Mouse (Mus musculus): ENCODE results near the gene Farp1.

Gene Farp1

GRCm38 (mm10) chr14:121314934-121315333, 279.9 kb downstream of the Farp1 start:
- DNase-seq (ENCODE audit: low spot score) = no peak

DNA sequence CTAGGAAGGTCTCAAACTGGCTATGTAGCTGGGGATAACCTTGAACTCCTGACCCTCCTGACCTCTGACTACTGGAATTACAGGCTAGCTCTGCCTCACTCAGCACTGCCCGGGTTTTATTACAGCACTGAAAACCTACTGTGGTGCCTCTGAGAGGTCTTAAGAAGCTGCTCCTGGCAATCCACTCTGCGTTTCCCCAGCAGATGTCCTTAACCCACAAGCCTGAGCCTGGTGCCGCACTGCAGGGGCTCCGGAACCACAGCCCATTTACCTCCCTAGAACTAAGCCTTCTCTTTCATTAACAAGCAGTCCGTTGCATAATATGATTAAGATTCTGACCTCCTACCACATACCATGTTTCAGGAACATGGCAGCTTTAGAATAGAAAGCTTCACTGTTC, 281.1 kb downstream of the Farp1 start:
- no peak for DNase-seq (ENCODE audit: low spot score)

DNA sequence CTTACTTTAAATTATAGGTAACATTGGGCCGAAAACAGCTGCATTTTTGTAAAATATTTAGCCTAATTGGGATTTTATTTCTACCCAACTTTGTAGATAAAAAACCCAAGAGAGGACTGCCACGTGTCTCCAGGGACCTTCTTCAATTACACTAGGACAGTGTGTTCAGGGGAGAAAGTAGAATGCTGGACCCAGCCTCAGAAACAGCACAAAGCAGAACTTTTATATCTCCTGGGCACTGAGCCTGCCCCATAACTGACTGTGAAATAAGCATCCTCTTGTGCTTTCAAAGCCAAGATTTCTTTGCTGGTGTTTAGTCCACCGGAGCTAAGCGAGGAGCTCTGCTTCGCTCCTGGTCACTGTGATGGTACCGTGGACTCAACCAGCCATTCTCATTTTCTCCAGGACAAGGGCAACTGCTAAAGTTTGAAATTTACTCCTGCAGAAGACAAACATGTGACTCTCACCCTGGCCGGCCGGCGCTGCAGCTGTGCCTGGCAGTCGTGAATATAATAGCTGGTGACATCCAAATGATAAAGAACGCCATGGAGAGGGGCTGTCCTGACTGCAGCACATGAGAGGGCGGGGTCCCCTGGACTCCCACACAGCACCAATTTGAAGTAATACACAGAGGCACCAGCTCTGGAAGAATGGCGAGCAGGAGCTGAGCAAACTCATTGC, 281.8 kb downstream of the Farp1 start:
- no peak for DNase-seq (ENCODE audit: low spot score)

GRCm38 (mm10) chr14:121317312-121317671, 282.3 kb downstream of the Farp1 start:
- no peak for DNase-seq (ENCODE audit: low spot score)

DNA sequence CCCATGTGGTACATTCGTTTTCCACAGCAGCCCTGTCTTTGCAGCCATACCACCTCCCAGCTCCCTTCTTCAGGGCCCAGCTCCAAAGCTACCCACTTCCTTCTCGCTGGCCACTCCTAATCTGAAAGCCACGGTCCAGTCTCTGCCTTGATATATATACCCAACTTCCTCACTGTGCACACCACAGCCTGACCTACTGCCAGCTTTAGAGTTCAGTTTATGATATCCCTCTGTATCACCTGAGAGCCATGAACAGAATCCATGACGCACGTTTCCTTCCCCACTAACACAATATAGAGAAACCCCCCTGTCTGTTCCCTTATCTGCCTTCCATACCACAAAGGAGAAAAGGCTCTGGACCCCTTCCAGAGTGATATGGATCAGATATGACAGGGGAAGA, 283.4 kb downstream of the Farp1 start:
- no peak for DNase-seq (ENCODE audit: low spot score)

GRCm38 (mm10) chr14:121322150-121322549, 287.1 kb downstream of the Farp1 start:
- no peak for DNase-seq (ENCODE audit: low spot score)

DNA sequence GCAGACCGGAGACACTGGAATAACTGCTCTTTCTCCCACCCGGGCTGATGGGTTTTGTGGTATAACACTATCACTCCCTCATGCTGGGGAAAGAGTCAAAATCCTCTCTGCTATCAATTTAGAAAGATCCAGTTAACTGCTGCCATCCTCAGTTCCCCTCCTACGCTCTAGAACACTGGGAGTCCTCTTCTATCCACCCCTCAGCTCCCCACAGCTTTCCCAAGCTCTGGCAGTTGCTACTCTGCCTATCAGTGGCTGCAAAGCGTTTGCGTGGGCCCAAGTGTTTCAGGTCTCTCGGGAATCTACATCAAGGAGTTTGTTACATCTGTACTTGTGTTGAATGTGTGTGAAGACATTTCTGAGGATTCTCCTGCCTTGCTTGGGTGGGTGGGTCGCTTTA, 287.6 kb downstream of the Farp1 start:
- no peak for DNase-seq (ENCODE audit: low spot score)

- no peak for DNase-seq (ENCODE audit: low spot score)
Observed at GRCm38 (mm10) chr14:121324521-121325330, 289.7 kb downstream of the Farp1 start.

GRCm38 (mm10) chr14:121326432-121326831, 291.4 kb downstream of the Farp1 start:
- no peak for DNase-seq (ENCODE audit: low spot score)

- DNase-seq (ENCODE audit: low spot score) = no peak
Observed at GRCm38 (mm10) chr14:121328878-121329277, 293.9 kb downstream of the Farp1 start.

DNA sequence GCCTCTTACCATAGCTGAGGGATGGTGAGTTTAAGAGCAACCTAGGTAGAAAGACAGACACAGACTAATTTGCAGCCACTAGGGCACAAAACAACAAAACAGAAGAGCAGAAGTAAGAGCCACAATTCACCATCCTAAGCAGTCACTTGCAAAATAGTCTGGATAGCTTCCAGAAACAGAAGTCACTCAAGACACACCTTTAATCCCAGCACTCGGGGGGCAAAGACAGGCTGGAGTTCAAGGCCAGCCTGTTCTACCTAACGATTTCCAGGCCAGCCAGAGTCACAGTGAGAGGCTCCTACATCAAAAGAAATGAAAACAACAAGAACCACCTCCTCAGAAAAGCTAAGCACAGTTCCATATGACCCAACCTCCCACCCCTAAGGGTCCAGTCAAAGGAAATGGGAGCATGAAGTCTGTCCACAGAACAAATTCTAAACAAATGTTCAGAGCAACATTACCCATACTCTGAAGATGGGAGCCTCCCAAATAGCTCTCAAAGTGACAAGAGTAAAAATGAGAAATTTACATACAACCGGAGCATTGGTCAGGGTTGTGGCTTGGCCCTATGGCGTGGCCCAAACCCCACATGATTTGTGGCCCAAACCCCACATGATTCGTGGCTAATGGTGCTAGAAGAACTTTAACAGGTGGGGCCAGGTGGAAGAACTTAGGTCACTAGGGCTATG, 294.5 kb downstream of the Farp1 start:
- no peak for DNase-seq (ENCODE audit: low spot score)

DNA sequence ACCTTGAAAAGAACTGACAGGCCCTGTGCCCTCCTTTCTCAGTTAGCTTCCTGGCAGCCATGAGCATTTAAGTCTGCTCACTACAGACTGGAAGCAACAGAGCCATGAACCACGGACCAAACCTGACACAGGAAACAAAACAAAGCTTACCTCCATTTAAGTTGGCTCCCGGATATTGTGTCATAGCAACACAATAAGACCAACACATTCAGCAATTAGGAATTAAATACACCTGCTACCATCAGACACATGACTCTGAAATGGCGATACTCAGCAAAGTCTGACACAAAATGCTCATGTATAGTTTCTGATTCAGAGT, 295.0 kb downstream of the Farp1 start:
- DNase-seq (ENCODE audit: low spot score) = no peak

All from layer of hippocampus, adult 9-10 months (tissue).